Mouse (Mus musculus): ENCODE measurements at regions not wholly inside any gene's neighbourhood (a gene's known extent, or its start where the extent isn't known, plus 50 kb on each side); places are given as distances from the start of the nearest gene placed in this dataset.

GRCm38 (mm10) chr12:26872466-26872865, 403.5 kb downstream of the Cmpk2 start:
- Histone ChIP-seq H3K79me2 (replicated peaks; ENCODE audit: control insufficient read depth, extremely low read depth, insufficient read depth, poor library complexity, severe bottlenecking) (no peaks in the 10 kb centered on the region), H3K27me3 (replicated peaks) (no peaks in the 10 kb centered on the region), H3K4me2 (ENCODE audit: insufficient read depth, low read depth, poor library complexity, severe bottlenecking) (no peak overlapping the region), H3K4me1 (ENCODE audit: control insufficient read depth in 1 of 2, insufficient read depth in 2 of 2) (no peaks in the 10 kb centered on the region), H3K9ac (ENCODE audit: insufficient read depth, low read depth) (no peak overlapping the region), H3K36me3 (replicated peaks in 1 of 2; ENCODE audit: control insufficient read depth in 1 of 2, insufficient read depth in 1 of 2, low read length in 1 of 2) (no peaks in the 10 kb centered on the region), H3K9me3 (replicated peaks; ENCODE audit: low read length) (peaks cover 4% of the 10 kb centered on the region), H3K4me3 (replicated peaks in 1 of 3; ENCODE audit: low read depth in 2 of 3, low read length in 2 of 3, poor library complexity in 1 of 3) (no peak overlapping the region), H3K27ac (ENCODE audit: insufficient read depth, low read depth) (no peak overlapping the region)
- in situ Hi-C loops (cut with MboI; ENCODE audit: low pct_ligation_motif_present, low pct_unique_long_range_greater_than_20kb, low sequenced_read_pairs): no loop called here
- TF ChIP-seq CTCF (conservative IDR thresholded peaks at IDR 0.05 in 1 of 2, IDR thresholded peaks at IDR 0.05 in 1 of 2; ENCODE audit: low read depth in 2 of 2, low read length in 2 of 2) (no peak), ZMIZ1 (IDR thresholded peaks at IDR 0.05; ENCODE audit: low read depth, low read length) (no peak), HCFC1 (IDR thresholded peaks at IDR 0.05; ENCODE audit: low read depth, low read length) (no peak), CHD1 (IDR thresholded peaks at IDR 0.05; ENCODE audit: low read depth, low read length) (no peak), MXI1 (IDR thresholded peaks at IDR 0.05; ENCODE audit: low read depth, low read length) (no peak), E2F4 (IDR thresholded peaks at IDR 0.05; ENCODE audit: insufficient replicate concordance, low read depth, low read length) (no peak), ZKSCAN1 (IDR thresholded peaks at IDR 0.05; ENCODE audit: borderline replicate concordance, low read depth, low read length) (no peak), POLR2A (IDR thresholded peaks at IDR 0.05; ENCODE audit: low read depth, low read length) (no peak), ETS1 (conservative IDR thresholded peaks at IDR 0.05; ENCODE audit: low read depth, low read length) (no peak), ZC3H11A (IDR thresholded peaks at IDR 0.05; ENCODE audit: low read depth, low read length) (no peak), MAFK (IDR thresholded peaks at IDR 0.05; ENCODE audit: insufficient replicate concordance, low read length) (no peak), RAD21 (IDR thresholded peaks at IDR 0.05; ENCODE audit: low read depth, low read length) (no peak), JUND (conservative IDR thresholded peaks at IDR 0.05; ENCODE audit: low read depth, low read length) (no peak), MAX (IDR thresholded peaks at IDR 0.05; ENCODE audit: low read length) (no peak), ELF1 (IDR thresholded peaks at IDR 0.05; ENCODE audit: low read depth, low read length) (no peak), MAZ (IDR thresholded peaks at IDR 0.05; ENCODE audit: low read depth, low read length) (no peak), IRF4 (IDR thresholded peaks at IDR 0.05; ENCODE audit: low read depth, low read length) (no peak), USF1 (IDR thresholded peaks at IDR 0.05; ENCODE audit: low read depth, low read length) (no peak)
- DNase-seq (ENCODE audit: extremely low read depth): no peak
- dilution Hi-C loops (cut with MboI; ENCODE audit: extremely low pct_ligation_motif_present, extremely low pct_unique_long_range_greater_than_20kb, low sequenced_read_pairs): no loop called here

DNA sequence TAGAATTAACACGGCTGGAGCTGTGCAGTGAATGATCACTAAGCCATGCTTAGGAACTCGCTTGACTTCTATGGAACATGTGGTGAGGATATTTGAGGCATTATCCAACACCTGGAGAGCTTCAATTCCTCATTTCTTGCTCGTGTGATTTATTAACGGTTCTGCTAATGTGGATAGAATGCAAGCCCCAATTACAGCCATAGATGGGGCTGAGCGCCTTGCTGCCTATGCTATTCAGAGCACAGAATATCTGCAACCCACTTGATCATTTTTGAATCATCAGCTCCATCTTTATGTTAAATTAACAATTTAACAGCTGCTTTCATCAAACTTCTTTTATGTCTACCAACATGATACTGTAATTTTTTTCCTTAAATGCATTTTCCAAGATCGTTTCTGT, 398.7 kb downstream of the Cmpk2 start:
- DNase-seq (ENCODE audit: extremely low read depth): no peak
- Histone ChIP-seq H3K4me2 (ENCODE audit: insufficient read depth, low read depth, poor library complexity, severe bottlenecking) (no peak overlapping the region), H3K9ac (ENCODE audit: insufficient read depth, low read depth) (no peak overlapping the region), H3K27ac (ENCODE audit: insufficient read depth, low read depth) (no peak overlapping the region), H3K4me1 (ENCODE audit: control insufficient read depth in 1 of 2, insufficient read depth in 2 of 2) (no peaks in the 10 kb centered on the region), H3K4me3 (replicated peaks in 1 of 3; ENCODE audit: low read depth in 2 of 3, low read length in 2 of 3, poor library complexity in 1 of 3) (no peak overlapping the region), H3K79me2 (replicated peaks; ENCODE audit: control insufficient read depth, extremely low read depth, insufficient read depth, poor library complexity, severe bottlenecking) (no peaks in the 10 kb centered on the region), H3K9me3 (replicated peaks; ENCODE audit: low read length) (peaks cover 3% of the 10 kb centered on the region), H3K27me3 (replicated peaks) (no peaks in the 10 kb centered on the region), H3K36me3 (replicated peaks in 1 of 2; ENCODE audit: control insufficient read depth in 1 of 2, insufficient read depth in 1 of 2, low read length in 1 of 2) (no peaks in the 10 kb centered on the region)
- TF ChIP-seq ETS1 (conservative IDR thresholded peaks at IDR 0.05; ENCODE audit: low read depth, low read length) (no peak), NELFE (IDR thresholded peaks at IDR 0.05; ENCODE audit: low read depth, low read length) (no peak), NRF1 (IDR thresholded peaks at IDR 0.05; ENCODE audit: low read depth, low read length) (no peak), ELF1 (IDR thresholded peaks at IDR 0.05; ENCODE audit: low read depth, low read length) (no peak), ZNF384 (IDR thresholded peaks at IDR 0.05; ENCODE audit: low read depth, low read length) (no peak), USF1 (IDR thresholded peaks at IDR 0.05; ENCODE audit: low read depth, low read length) (no peak), SMC3 (IDR thresholded peaks at IDR 0.05; ENCODE audit: low read depth, low read length) (no peak), PAX5 (IDR thresholded peaks at IDR 0.05; ENCODE audit: low read length) (no peak), RAD21 (IDR thresholded peaks at IDR 0.05; ENCODE audit: low read depth, low read length) (no peak), ZKSCAN1 (IDR thresholded peaks at IDR 0.05; ENCODE audit: borderline replicate concordance, low read depth, low read length) (no peak), E2F4 (IDR thresholded peaks at IDR 0.05; ENCODE audit: insufficient replicate concordance, low read depth, low read length) (no peak), POLR2A (IDR thresholded peaks at IDR 0.05; ENCODE audit: low read depth, low read length) (no peak), BHLHE40 (IDR thresholded peaks at IDR 0.05; ENCODE audit: low read depth, low read length) (no peak), IRF4 (IDR thresholded peaks at IDR 0.05; ENCODE audit: low read depth, low read length) (no peak), RCOR1 (conservative IDR thresholded peaks at IDR 0.05; ENCODE audit: low read depth, low read length) (no peak), UBTF (IDR thresholded peaks at IDR 0.05; ENCODE audit: low read depth, low read length) (no peak), MXI1 (IDR thresholded peaks at IDR 0.05; ENCODE audit: low read depth, low read length) (no peak)
- in situ Hi-C loops (cut with MboI; ENCODE audit: low pct_ligation_motif_present, low pct_unique_long_range_greater_than_20kb, low sequenced_read_pairs): no loop called here
- dilution Hi-C loops (cut with MboI; ENCODE audit: extremely low pct_ligation_motif_present, extremely low pct_unique_long_range_greater_than_20kb, low sequenced_read_pairs): no loop called here
